Mouse (Mus musculus): ENCODE measurements at regions not wholly inside any gene's neighbourhood (a gene's known extent, or its start where the extent isn't known, plus 50 kb on each side); places are given as distances from the start of the nearest gene placed in this dataset.
"Not testable (repeated sequence)": the region's sequence is repeated elsewhere in the genome, so short reads cannot be mapped to it uniquely, and the experiment has no call there.

GRCm38 (mm10) chr3:6871752-6872151, 251.5 kb upstream of the 1700008P02Rik start:
- no peak for ATAC-seq (ENCODE audit: low FRiP score)
- whole genome bisulfite sequencing: 77% methylated on average over 2 of the region's 2 CpGs
- Histone ChIP-seq H3K4me1 (no peaks in the 10 kb centered on the region), H3K4me3 (no peak overlapping the region), H3K27me3 (no peaks in the 10 kb centered on the region), H3K36me3 (no peaks in the 10 kb centered on the region), H3K9me3 (replicated peaks) (no peaks in the 10 kb centered on the region), H3K4me2 (replicated peaks) (no peak overlapping the region), H3K27ac (no peak overlapping the region), H3K9ac (no peak overlapping the region)

GRCm38 (mm10) chr3:6866148-6866483, 245.9 kb upstream of the 1700008P02Rik start:
- H3K36me3 ChIP-seq: no peaks in the 10 kb centered on the region
- no peaks in the 10 kb centered on the region for H3K9me3 ChIP-seq (replicated peaks)
- no peaks in the 10 kb centered on the region for H3K27me3 ChIP-seq
- H3K4me1 ChIP-seq: no peaks in the 10 kb centered on the region
- H3K9ac ChIP-seq: no peak overlapping the region
- H3K4me2 ChIP-seq (replicated peaks): no peak overlapping the region
- no peak overlapping the region for H3K27ac ChIP-seq
- no peak overlapping the region for H3K4me3 ChIP-seq
- ATAC-seq (ENCODE audit: low FRiP score): no peak

- Histone ChIP-seq H3K4me2 (replicated peaks) (no peak overlapping the region), H3K4me1 (no peaks in the 10 kb centered on the region), H3K9ac (no peak overlapping the region), H3K27ac (no peak overlapping the region), H3K36me3 (no peaks in the 10 kb centered on the region), H3K27me3 (no peaks in the 10 kb centered on the region), H3K9me3 (replicated peaks) (no peaks in the 10 kb centered on the region), H3K4me3 (no peak overlapping the region)
- no peak; the same call in 1 of the 2 replicates for ATAC-seq (ENCODE audit: low FRiP score)
- 68% methylated on average over 3 of the region's 3 CpGs for WGBS
Observed at GRCm38 (mm10) chr3:6865462-6866147, 245.4 kb upstream of the 1700008P02Rik start.

GRCm38 (mm10) chr3:6859866-6860180, 239.6 kb upstream of the 1700008P02Rik start:
- Histone ChIP-seq H3K9ac (no peak overlapping the region), H3K4me2 (replicated peaks) (no peak overlapping the region), H3K4me3 (no peak overlapping the region), H3K27me3 (no peaks in the 10 kb centered on the region), H3K9me3 (replicated peaks) (no peaks in the 10 kb centered on the region), H3K4me1 (no peaks in the 10 kb centered on the region), H3K36me3 (no peaks in the 10 kb centered on the region), H3K27ac (0 out of 2 replicates have a peak overlapping the region, but pooled peaks have one; percentile 12)
- 76% methylated on average over 2 of the region's 2 CpGs for WGBS
- peak; percentile 57 for ATAC-seq (ENCODE audit: low FRiP score)

- Histone ChIP-seq H3K27ac (0 out of 2 replicates have a peak overlapping the region, but pooled peaks have one; percentile 12), H3K4me3 (no peak overlapping the region), H3K9ac (no peak overlapping the region), H3K4me1 (no peaks in the 10 kb centered on the region), H3K9me3 (replicated peaks) (no peaks in the 10 kb centered on the region), H3K4me2 (replicated peaks) (no peak overlapping the region), H3K36me3 (no peaks in the 10 kb centered on the region), H3K27me3 (no peaks in the 10 kb centered on the region)
- 35% methylated on average over 4 of the region's 4 CpGs for WGBS
- peak; percentile 99 for ATAC-seq (ENCODE audit: low FRiP score)
Observed at GRCm38 (mm10) chr3:6858982-6859865, 239.0 kb upstream of the 1700008P02Rik start.

- WGBS: 79% methylated on average over 7 of the region's 7 CpGs
- no peaks in the 10 kb centered on the region for H3K27me3 ChIP-seq
- ATAC-seq (ENCODE audit: low FRiP score): no peak
- no peak overlapping the region for H3K27ac ChIP-seq
- no peak overlapping the region for H3K4me2 ChIP-seq (replicated peaks)
- H3K36me3 ChIP-seq: no peaks in the 10 kb centered on the region
- H3K9me3 ChIP-seq (replicated peaks): no peaks in the 10 kb centered on the region
- H3K9ac ChIP-seq: no peak overlapping the region
- no peak overlapping the region for H3K4me3 ChIP-seq
- no peaks in the 10 kb centered on the region for H3K4me1 ChIP-seq
Observed at GRCm38 (mm10) chr3:6819332-6819731, 199.1 kb upstream of the 1700008P02Rik start.

GRCm38 (mm10) chr3:6812346-6812745, 192.1 kb upstream of the 1700008P02Rik start:
- 37% methylated on average over 2 of the region's 2 CpGs for WGBS
- Histone ChIP-seq H3K36me3 (no peaks in the 10 kb centered on the region), H3K27me3 (no peaks in the 10 kb centered on the region), H3K4me1 (no peaks in the 10 kb centered on the region), H3K9ac (no peak overlapping the region), H3K27ac (no peak overlapping the region), H3K4me3 (no peak overlapping the region), H3K9me3 (replicated peaks) (no peaks in the 10 kb centered on the region), H3K4me2 (replicated peaks) (no peak overlapping the region)
- no peak for ATAC-seq (ENCODE audit: low FRiP score)

GRCm38 (mm10) chr3:6809381-6809950, 189.2 kb upstream of the 1700008P02Rik start:
- H3K9ac ChIP-seq: no peak overlapping the region
- no peak overlapping the region for H3K4me2 ChIP-seq (replicated peaks)
- H3K27me3 ChIP-seq: no peaks in the 10 kb centered on the region
- no peak overlapping the region for H3K4me3 ChIP-seq
- no peaks in the 10 kb centered on the region for H3K9me3 ChIP-seq (replicated peaks)
- H3K4me1 ChIP-seq: peaks cover 2% of the 10 kb centered on the region; the same call in 1 of the 2 replicates
- 54% methylated on average over 2 of the region's 2 CpGs for WGBS
- H3K27ac ChIP-seq: no peak overlapping the region
- 0 out of 2 replicates have a peak, but pooled peaks have one; percentile 32 for ATAC-seq (ENCODE audit: low FRiP score)
- H3K36me3 ChIP-seq: no peaks in the 10 kb centered on the region

GRCm38 (mm10) chr3:6800092-6800716, 180.0 kb upstream of the 1700008P02Rik start:
- H3K4me2 ChIP-seq (replicated peaks); H3K36me3 ChIP-seq; H3K27me3 ChIP-seq; H3K4me3 ChIP-seq; H3K27ac ChIP-seq; ATAC-seq (ENCODE audit: low FRiP score); H3K9me3 ChIP-seq (replicated peaks); H3K9ac ChIP-seq; H3K4me1 ChIP-seq: not testable (repeated sequence)
- WGBS: 93% methylated on average over 34 of the region's 37 CpGs

GRCm38 (mm10) chr3:6768506-6768905, 148.3 kb upstream of the 1700008P02Rik start:
- Histone ChIP-seq H3K4me1 (no peaks in the 10 kb centered on the region), H3K27me3 (no peaks in the 10 kb centered on the region), H3K4me3 (no peak overlapping the region), H3K4me2 (replicated peaks) (no peak overlapping the region), H3K27ac (no peak overlapping the region), H3K36me3 (no peaks in the 10 kb centered on the region), H3K9me3 (replicated peaks) (no peaks in the 10 kb centered on the region), H3K9ac (no peak overlapping the region)
- ATAC-seq (ENCODE audit: low FRiP score): no peak
- whole genome bisulfite sequencing: 89% methylated on average over 2 of the region's 2 CpGs

- H3K4me3 ChIP-seq; H3K9me3 ChIP-seq (replicated peaks); ATAC-seq (ENCODE audit: low FRiP score); H3K4me1 ChIP-seq; H3K27me3 ChIP-seq; H3K36me3 ChIP-seq; H3K4me2 ChIP-seq (replicated peaks); H3K27ac ChIP-seq; H3K9ac ChIP-seq: not testable (repeated sequence)
Observed at GRCm38 (mm10) chr3:6768085-6768484, 147.8 kb upstream of the 1700008P02Rik start.

GRCm38 (mm10) chr3:6759172-6759571, 138.9 kb upstream of the 1700008P02Rik start:
- H3K9ac ChIP-seq: no peak overlapping the region
- H3K27ac ChIP-seq: no peak overlapping the region
- WGBS: 64% methylated on average over 1 of the region's 1 CpGs
- H3K9me3 ChIP-seq (replicated peaks): no peaks in the 10 kb centered on the region
- no peak overlapping the region for H3K4me2 ChIP-seq (replicated peaks)
- no peaks in the 10 kb centered on the region for H3K4me1 ChIP-seq
- no peaks in the 10 kb centered on the region for H3K27me3 ChIP-seq
- no peak overlapping the region for H3K4me3 ChIP-seq
- no peak for ATAC-seq (ENCODE audit: low FRiP score)
- H3K36me3 ChIP-seq: no peaks in the 10 kb centered on the region
